Mouse (Mus musculus): ENCODE data around the gene Cnot1. TPM values are rescaled to one million over a fixed set of nuclear protein-coding genes. Genes with fewer than 3 reads are reported as not detected.

The Cnot1 gene
- total and polyA plus RNA-seq, 3 experiments = 142 to 182 (median 146) TPM

DNA sequence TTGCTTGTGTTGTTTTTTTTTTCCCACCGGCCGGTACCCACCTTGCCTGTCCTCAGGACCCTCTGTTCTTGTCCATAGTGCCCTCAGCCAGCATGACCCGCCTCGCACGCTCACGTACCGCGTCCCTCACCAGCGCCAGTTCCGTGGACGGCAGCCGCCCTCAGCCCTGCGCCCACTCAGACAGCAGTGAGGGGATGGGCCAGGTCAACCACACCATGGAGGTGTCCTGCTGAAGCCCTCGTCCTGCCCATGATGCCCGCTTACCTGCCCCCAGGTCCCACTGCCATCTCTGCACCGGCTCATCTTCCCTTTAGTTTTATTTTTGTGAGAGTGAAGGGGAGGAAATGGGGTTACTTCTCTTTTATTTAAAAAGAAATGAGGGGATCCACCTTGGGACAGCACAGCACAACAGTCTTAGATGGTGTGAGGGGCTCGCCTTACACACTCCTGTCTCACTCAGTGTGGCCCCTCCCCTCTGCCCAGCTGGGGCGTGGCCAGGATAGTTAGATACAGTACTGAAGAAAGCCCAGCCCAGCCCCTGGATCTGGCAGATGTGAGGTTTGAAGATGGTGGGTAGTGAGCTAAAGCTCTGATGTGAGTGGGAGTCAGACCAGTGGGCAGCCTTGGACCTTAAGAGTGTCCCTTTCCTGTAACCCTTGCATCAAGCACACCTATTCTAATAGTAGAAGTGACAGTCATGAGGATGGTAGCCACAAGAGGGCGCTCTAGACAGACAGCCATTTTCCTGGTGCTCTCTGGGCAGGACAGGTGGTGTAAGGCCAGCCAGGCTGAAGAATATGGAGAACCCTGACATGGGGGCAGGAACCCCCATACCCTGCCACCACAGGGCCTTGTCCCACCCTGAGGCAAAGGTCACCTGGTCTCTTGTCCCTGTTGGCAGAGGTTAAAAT, 93.9 kb downstream of the Cnot1 start:
- Histone ChIP-seq H3K4me3 (replicated peaks in 1 of 3; ENCODE audit: low read depth in 2 of 3, low read length in 2 of 3, poor library complexity in 1 of 3) (no peak overlapping the region), H3K27ac (ENCODE audit: insufficient read depth, low read depth) (no peak overlapping the region), H3K27me3 (replicated peaks) (no peaks in the 10 kb centered on the region), H3K4me1 (ENCODE audit: control insufficient read depth in 1 of 2, insufficient read depth in 2 of 2) (peaks cover 7 to 32% of the 10 kb centered on the region in 2 experiments), H3K9me3 (replicated peaks; ENCODE audit: low read length) (no peaks in the 10 kb centered on the region), H3K4me2 (ENCODE audit: insufficient read depth, low read depth, poor library complexity, severe bottlenecking) (no peak overlapping the region), H3K9ac (ENCODE audit: insufficient read depth, low read depth) (no peak overlapping the region), H3K36me3 (replicated peaks in 1 of 2; ENCODE audit: control insufficient read depth in 1 of 2, insufficient read depth in 1 of 2, low read length in 1 of 2) (peaks cover 8 to 17% of the 10 kb centered on the region in 2 experiments), H3K79me2 (replicated peaks; ENCODE audit: control insufficient read depth, extremely low read depth, insufficient read depth, poor library complexity, severe bottlenecking) (no peaks in the 10 kb centered on the region)
- TF ChIP-seq CTCF (conservative IDR thresholded peaks at IDR 0.05 in 1 of 2, IDR thresholded peaks at IDR 0.05 in 1 of 2; ENCODE audit: low read depth in 2 of 2, low read length in 2 of 2) (peak; percentile 82 to 87), ELF1 (IDR thresholded peaks at IDR 0.05; ENCODE audit: low read depth, low read length) (0 out of 2 replicates have a peak, but pooled peaks have one; percentile 15), MEF2A (IDR thresholded peaks at IDR 0.05; ENCODE audit: borderline replicate concordance, low read depth, low read length) (0 out of 2 replicates have a peak, but pooled peaks have one; percentile 34), MYC (IDR thresholded peaks at IDR 0.05; ENCODE audit: low read depth, low read length) (0 out of 2 replicates have a peak, but pooled peaks have one; percentile 22), ZC3H11A (IDR thresholded peaks at IDR 0.05; ENCODE audit: low read depth, low read length) (0 out of 2 replicates have a peak, but pooled peaks have one; percentile 2), RAD21 (IDR thresholded peaks at IDR 0.05; ENCODE audit: low read depth, low read length) (peak; percentile 44), USF2 (conservative IDR thresholded peaks at IDR 0.05; ENCODE audit: low read depth, low read length) (no peak), SMC3 (IDR thresholded peaks at IDR 0.05; ENCODE audit: low read depth, low read length) (peak; percentile 76), MAX (IDR thresholded peaks at IDR 0.05; ENCODE audit: low read length) (no peak)
- DNase-seq (ENCODE audit: extremely low read depth) = peak; percentile 79
- dilution Hi-C loops (cut with MboI; ENCODE audit: extremely low pct_ligation_motif_present, extremely low pct_unique_long_range_greater_than_20kb, low sequenced_read_pairs) = no loop called here
- in situ Hi-C loops (cut with MboI; ENCODE audit: low pct_ligation_motif_present, low pct_unique_long_range_greater_than_20kb, low sequenced_read_pairs) = no loop called here

DNA sequence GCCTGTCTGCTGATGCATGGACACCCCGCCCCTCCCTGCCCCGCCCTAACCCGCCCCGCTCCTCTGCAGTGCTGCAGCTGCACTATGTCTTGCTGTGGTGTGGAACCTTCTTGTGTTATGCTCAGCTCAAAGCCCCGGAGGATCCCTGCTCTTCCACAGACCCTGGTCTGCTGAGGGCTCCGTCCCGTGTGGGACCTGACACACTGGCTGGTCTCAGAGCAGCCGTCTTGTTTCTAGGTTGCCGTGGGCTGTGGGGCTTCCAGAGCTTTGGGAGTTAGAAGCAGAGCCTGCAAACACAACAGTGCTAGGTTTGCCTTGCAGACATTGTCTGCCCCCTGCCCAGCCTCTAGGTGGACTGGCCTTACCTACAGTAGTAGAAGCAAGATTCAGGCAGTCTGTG, 94.9 kb downstream of the Cnot1 start:
- Histone ChIP-seq H3K9ac (ENCODE audit: insufficient read depth, low read depth) (no peak overlapping the region), H3K4me2 (ENCODE audit: insufficient read depth, low read depth, poor library complexity, severe bottlenecking) (no peak overlapping the region), H3K27ac (ENCODE audit: insufficient read depth, low read depth) (no peak overlapping the region), H3K79me2 (replicated peaks; ENCODE audit: control insufficient read depth, extremely low read depth, insufficient read depth, poor library complexity, severe bottlenecking) (no peaks in the 10 kb centered on the region), H3K9me3 (replicated peaks; ENCODE audit: low read length) (no peaks in the 10 kb centered on the region), H3K36me3 (replicated peaks in 1 of 2; ENCODE audit: control insufficient read depth in 1 of 2, insufficient read depth in 1 of 2, low read length in 1 of 2) (peaks cover 0 to 8% of the 10 kb centered on the region in 2 experiments), H3K4me3 (replicated peaks in 1 of 3; ENCODE audit: low read depth in 2 of 3, low read length in 2 of 3, poor library complexity in 1 of 3) (no peak overlapping the region), H3K4me1 (ENCODE audit: control insufficient read depth in 1 of 2, insufficient read depth in 2 of 2) (peaks cover 7 to 26% of the 10 kb centered on the region in 2 experiments), H3K27me3 (replicated peaks) (no peaks in the 10 kb centered on the region)
- DNase-seq (ENCODE audit: extremely low read depth) = no peak
- dilution Hi-C loops (cut with MboI; ENCODE audit: extremely low pct_ligation_motif_present, extremely low pct_unique_long_range_greater_than_20kb, low sequenced_read_pairs) (no loop called here), in situ Hi-C loops (cut with MboI; ENCODE audit: low pct_ligation_motif_present, low pct_unique_long_range_greater_than_20kb, low sequenced_read_pairs) (no loop called here)
- no peak for TF ChIP-seq UBTF (IDR thresholded peaks at IDR 0.05; ENCODE audit: low read depth, low read length)
- no peak for TF ChIP-seq SIN3A (IDR thresholded peaks at IDR 0.05; ENCODE audit: low read length)
- no peak for TF ChIP-seq BHLHE40 (IDR thresholded peaks at IDR 0.05; ENCODE audit: low read depth, low read length)
- TF ChIP-seq USF2 (conservative IDR thresholded peaks at IDR 0.05; ENCODE audit: low read depth, low read length) = no peak
- TF ChIP-seq USF1 (IDR thresholded peaks at IDR 0.05; ENCODE audit: low read depth, low read length) = no peak
- TF ChIP-seq RCOR1 (conservative IDR thresholded peaks at IDR 0.05; ENCODE audit: low read depth, low read length) = no peak
- TF ChIP-seq POLR2AphosphoS2 (IDR thresholded peaks at IDR 0.05; ENCODE audit: low read depth, low read length) = no peak
- no peak for TF ChIP-seq MXI1 (IDR thresholded peaks at IDR 0.05; ENCODE audit: low read depth, low read length)
- TF ChIP-seq E2F4 (IDR thresholded peaks at IDR 0.05; ENCODE audit: insufficient replicate concordance, low read depth, low read length) = no peak
- no peak for TF ChIP-seq MAX (IDR thresholded peaks at IDR 0.05; ENCODE audit: low read length)
- TF ChIP-seq KAT2A (IDR thresholded peaks at IDR 0.05; ENCODE audit: insufficient replicate concordance, low read length) = no peak
